Mouse (Mus musculus): ENCODE measurements around the gene Micall1. TPM values are rescaled to one million over a fixed set of nuclear protein-coding genes. Genes with fewer than 3 reads are reported as not detected.

The Micall1 gene
- total RNA-seq, 2 experiments from 2014 or later = 6.1 to 6.3 TPM

DNA sequence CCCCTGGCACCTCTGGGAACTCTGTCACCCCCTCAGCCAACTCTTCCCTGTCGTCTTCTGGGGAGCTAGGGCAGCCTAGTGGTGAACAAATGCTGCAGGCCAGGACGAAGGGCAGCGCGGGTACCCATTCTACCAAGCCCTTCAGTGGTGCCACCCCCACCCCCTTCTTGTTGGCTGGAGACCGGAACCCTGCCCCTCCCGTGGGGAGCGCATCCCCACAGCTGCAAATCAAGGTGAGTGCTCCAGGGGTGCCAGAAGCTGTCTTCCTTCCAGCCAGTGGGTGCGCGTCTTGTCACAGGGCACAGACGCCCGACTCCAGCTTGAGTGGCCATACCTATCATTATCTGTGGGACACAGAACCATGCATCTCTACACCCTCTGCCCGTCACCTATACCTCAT is 18.4 kb downstream of the Micall1 start:
- ATAC-seq (ENCODE audit: poor library complexity, severe bottlenecking) = no peak

DNA sequence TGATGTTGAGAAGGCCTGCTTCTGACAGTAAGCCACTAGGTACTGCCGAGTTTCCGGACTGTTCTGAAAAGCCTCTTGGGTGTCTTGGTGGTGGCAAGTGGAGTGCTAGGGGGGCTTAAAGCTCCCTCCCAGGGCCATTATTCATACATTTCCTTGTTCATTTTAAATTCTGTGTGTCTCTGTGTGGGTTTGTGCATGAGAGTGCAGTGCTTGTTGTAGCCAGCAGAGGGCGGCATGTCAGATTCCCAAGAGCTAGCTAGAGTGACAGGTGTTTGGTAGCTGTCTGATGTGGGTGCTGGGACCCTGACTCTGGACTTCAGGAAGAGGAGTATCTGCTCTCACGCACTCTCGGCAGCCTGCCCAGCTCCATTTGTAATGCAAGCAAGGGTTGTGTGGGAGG is 19.5 kb downstream of the Micall1 start:
- ATAC-seq (ENCODE audit: poor library complexity, severe bottlenecking) = no peak

DNA sequence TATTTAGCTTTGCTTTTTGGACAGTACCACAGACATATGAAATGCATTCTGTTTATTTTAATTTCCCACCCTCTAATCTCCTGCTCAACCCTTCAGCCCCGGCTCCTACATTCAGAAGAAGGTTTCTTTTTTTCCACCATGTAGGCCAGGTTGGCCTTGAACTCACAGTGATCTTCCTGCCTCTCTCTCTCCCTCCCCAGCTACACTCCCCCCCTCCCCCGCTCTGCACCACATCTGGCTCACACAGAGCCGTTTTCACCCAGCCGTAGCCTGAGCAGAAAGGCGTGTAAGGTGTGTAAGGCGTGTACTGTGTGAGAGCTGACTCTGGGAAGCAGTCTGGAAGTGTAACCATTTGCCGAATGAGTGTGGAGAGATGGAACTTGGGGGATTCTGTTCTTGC is 20.6 kb downstream of the Micall1 start:
- ATAC-seq (ENCODE audit: poor library complexity, severe bottlenecking) = no peak

DNA sequence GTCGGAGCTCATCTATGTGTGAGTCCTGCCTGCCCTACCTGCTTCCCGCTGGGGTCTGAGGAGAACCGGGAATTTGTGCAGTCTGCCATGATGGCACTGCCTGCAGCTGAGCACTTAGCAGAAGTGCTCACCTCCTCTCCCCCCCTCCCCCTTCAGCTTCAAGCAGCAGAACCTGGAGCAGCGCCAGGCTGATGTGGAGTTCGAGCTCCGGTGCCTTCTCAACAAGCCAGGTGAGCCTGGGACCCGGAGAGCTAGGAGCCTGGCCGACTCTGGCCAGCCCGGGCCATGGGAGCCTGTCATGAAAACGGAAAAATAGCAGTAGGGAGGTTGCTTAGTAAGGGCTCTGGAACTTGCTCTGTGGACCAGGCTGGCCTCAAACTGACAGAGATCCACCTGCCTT is 22.1 kb downstream of the Micall1 start:
- ATAC-seq (ENCODE audit: poor library complexity, severe bottlenecking) = no peak

DNA sequence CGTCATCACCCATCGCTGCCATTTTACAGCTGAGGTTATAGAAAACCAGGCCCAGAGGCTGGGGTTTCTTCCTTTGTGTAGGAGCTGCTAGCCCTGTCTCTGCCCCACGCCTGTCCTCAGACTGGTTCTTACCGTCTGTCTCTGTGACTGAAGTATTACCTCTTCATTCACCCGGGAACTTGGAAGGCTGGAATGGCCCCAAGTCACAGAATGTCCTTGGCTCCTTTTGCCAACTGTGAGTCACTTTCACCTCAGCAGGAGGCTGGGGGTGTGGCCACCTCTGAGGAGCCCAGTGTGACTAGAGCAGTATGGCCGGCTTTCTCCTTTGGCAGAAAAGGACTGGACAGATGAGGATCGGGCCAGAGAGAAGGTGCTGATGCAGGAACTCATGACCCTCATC is 22.7 kb downstream of the Micall1 start:
- ATAC-seq (ENCODE audit: poor library complexity, severe bottlenecking) = no peak

DNA sequence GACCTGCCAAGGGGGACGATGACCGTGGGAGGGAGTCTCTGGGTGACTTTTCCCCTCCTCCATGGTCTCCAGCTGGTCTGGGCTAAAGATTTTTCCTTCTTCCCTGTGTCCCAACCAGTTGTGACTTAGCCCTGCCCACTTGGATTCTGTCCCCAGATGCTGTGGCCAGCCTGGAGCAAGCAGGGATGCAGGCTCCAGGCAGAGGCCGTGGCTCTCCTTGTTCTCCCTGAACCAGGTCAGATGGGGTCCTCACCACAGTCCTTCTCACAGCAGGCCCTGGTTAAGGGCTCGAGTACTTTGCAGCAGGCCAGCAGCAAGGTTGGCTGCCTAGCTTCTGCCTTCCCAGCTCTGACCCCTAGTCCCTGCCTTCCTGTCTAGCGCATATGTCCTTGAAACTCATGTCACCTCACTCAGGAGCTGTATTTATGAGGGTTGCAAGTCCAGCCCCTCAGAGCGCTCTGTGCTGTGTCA is 24.5 kb downstream of the Micall1 start:
- no peak for ATAC-seq (ENCODE audit: poor library complexity, severe bottlenecking)

DNA sequence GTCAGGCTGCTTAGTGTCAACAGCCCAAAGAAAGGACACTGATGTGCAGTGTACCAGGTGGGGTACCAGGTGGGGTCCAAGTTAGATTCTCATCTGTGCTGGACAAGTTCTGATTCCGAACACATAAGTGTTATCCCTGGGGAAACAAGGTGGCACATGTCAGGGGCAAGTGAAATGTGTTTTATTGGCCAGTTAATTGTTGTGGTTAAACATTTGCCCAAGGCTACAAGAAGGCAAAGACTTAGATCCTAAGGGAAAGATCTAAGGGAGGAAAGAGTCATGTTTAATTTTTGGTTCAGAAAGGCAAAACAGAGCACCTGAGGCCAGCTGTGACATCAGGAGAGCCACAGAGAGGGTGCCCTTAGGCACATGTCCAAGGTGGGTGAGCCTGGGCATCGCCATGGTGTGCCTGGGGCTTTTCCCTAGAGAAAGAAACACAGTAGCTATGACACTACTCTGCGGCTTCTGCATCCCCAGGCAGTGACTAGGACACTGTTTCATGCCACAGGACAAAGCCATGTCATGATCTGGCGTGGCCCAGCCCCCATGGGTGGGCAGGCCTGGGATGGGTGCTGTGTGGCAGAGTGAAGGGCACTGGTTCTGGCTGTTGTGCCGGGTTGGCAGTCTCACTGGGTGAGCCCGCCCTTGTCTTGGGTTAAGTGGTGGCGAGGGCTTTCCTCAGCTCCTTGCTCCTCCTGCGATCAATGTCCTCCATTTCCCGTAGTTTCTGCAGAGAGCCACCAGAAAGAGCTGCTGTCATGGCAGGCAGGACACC is 26.0 kb downstream of the Micall1 start:
- no peak for ATAC-seq (ENCODE audit: poor library complexity, severe bottlenecking)

DNA sequence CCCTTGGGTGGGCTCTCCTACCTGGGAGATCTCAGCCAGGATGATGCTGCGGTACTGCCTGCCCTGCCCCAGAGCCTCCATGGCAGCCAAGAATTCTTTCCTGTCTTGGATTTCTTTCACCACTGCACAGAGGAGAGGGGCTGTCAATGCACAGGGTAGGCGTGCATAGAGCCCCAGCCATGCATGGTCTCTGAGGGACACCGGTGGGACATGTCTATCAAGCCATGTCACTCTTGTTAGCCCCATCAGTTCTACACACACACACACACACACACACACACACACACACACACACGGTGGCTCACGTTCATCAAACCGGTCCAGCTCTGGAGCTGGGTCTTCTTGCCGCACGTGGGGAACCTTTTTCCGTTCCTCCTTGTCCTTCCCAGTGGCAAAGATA is 26.6 kb downstream of the Micall1 start:
- no peak for ATAC-seq (ENCODE audit: poor library complexity, severe bottlenecking)

DNA sequence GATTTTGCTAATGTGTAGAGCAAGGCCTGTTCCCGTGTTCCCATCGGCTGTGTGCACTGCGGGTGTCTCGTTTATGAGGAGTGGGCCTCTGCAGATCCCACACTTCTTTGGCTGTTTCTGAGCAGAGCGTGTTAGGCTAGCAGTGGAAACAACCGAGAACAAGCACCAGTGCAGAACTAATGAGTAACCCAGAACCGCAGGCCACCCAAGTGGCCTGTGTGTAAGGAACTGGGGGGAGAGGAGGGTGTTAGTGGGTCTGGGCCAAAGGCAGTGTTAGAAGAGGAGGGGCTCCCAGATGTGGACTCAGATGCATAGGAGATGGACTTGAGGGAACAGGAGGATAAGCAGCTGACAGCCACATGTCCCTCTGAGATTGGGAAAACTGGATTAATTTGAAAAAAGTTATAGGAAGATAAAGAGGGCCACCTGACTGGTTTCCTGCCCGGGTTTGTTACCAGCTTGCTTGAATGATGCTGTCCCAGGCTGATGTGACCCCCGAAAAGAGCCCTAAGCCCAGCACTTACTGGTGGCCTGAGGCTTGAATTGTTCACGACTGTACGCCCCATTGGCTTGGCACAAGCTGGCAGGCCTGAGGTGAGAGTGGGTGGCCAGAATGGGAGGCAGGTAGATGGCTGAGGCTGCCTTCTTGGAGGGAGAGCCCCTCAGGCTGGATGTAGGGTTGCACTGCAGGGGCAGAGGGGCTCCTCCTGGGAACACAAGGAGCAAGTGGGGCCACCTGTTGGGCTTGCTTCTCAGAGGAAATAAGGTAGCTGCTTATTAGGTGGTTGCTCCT is 27.3 kb downstream of the Micall1 start:
- ATAC-seq (ENCODE audit: poor library complexity, severe bottlenecking) = no peak

DNA sequence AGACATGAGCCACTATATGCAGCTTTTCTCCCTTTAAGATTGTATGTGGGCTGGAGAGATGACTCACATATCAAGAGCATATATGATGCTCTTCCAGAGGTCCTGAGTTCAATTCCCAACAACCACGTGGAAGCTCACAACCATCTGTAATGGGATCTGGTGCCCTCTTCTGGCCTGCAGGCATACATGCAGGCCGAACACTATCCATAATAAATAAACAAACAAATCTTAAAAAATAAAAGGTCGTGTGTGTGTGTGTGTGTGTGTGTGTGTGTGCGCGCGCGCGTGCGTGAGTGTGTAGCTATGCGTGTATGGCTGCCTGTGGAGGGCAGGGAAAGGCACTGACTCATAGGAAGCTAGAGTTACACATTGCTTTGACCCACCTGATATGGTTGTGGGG is 30.9 kb downstream of the Micall1 start:
- no peak for ATAC-seq (ENCODE audit: poor library complexity, severe bottlenecking)

DNA sequence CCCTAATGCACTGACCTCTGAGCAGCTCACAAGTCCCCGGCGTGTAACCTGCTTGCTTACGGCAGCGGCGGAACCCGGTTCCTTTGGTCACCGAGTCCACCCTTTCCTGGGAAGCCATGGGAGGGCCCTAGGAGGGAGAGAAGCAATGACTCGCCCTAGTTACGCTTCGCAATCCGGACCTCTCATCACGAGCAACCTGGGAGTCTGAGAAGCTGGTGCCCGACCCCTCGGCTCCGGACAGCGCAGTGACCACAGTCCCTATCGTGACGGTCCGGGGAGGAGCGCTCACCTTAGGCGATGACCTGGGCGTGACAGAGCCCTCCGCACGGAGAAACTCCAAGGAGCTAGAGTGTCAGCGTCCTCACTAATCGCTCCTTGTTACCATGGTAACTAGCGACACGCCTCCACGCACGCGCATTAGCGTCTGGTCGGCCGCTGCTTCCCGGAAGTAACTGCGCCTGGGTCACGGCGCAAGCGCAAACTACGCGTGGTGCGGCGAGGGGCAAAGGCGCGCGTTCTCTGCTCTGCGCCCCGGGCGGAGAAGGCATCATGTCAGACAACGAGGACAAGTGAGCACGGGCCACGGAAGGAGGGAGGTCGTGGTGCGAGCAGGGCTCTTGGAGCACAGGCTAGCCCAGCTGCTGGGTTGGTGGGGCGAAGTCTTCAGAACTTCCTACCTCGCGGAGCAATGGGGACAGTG is 32.3 kb downstream of the Micall1 start, which contains the start of the genes Polr2f and 1700088E04Rik:
Gene Polr2f, plus strand, starts transcription at position 144 of the 700 bp plus-strand sequence.
Gene 1700088E04Rik, minus strand, starts transcription at position 388 of the 700 bp plus-strand sequence.
- ATAC-seq (ENCODE audit: poor library complexity, severe bottlenecking) = peak; percentile 98

DNA sequence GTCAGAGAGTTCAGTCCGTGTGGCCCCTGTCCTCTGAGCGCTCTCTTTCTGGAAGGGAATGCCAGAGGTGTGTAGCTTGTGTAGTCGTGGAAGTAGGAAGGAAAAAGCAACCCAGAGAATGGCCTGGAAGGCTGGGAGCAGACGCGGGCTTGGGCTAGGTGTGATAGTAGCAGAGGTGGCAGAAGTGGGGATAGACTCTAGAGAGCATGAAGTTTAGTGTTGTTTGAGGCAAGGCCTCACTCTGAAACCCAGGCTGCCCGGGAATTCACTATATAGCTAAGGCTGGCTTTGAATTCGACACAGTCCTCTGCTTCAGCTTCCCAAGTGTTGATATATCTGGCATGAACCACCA is 32.8 kb downstream of the Micall1 start:
- ATAC-seq (ENCODE audit: poor library complexity, severe bottlenecking) = peak; percentile 20; the same call in 1 of the 2 replicates

DNA sequence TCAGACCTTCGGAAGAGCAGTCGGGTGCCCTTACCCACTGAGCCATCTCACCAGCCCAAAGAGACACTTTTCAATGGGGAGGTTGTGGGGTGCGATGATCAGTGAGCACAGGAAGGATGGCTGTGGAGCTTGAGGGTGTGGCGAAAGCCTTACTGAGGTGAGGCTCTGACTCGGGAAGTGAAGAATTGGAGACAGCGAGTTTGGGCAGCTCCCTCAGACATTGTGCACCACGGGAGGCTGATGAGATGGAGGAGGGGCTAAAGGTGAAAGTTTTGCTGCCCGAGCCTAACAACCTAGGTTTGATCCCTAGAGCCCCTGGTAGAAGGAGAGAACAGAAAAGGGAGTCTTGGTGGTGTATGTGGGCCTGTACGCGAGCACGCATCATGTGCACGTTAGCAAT is 34.6 kb downstream of the Micall1 start:
- ATAC-seq (ENCODE audit: poor library complexity, severe bottlenecking) = no peak

DNA sequence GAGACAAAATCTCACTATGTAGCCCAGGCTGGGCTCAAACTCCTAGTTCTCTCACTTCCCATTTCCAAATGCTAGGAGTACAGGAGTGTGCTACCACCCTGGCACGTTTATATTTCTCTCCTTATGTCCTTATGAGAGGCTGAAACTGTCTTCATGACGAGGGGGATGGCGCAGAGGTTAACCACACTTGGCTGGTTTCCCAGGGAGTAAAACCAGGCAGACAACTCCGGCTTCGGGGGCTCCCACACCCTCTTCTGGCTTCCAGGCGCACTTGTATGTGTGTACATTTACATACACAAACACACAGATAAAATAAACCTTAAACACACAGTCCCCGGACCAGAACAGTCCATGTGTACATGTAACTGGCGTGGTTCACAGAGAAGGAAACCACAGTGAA is 35.3 kb downstream of the Micall1 start:
- ATAC-seq (ENCODE audit: poor library complexity, severe bottlenecking) = no peak

DNA sequence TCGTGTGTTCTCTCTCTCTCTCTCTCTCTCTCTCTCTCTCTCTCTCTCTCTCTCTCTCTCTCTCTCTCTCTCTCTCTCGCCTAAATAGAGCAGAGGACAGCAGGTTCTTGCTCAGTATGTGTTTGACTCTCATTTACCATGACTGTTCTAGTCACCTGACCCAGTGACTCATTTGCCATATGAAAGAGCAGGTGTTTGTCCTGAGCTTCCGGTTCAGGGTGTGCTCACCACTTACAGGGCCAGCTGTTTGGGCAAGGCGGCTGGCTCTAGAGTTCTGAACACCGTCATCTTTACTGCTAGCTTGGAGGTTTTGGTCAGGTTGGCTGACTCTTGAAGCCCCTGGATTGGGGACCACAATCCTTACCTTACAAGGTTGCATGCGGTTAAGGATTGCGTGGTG is 36.8 kb downstream of the Micall1 start:
- ATAC-seq (ENCODE audit: poor library complexity, severe bottlenecking) = no peak

DNA sequence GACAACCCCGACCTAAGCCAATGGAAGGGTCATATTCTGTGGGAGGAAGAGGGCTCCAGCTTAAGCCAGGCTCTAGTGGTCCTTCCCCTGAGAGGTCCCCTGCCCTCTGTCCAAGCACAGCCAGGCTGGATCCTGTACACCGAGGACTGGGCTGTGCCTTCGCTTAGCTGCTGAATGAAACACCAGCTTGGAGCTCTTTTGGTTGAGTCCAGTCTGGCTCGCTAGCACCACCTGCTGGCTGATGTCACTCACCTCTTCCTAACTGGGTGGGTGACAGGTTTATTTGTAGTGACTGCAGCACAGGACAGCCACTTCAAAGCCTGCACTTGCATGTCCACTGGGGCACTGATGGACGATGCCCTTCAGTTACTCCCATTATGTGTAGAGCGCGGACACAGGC is 39.8 kb downstream of the Micall1 start:
- peak; percentile 81 for ATAC-seq (ENCODE audit: poor library complexity, severe bottlenecking)

DNA sequence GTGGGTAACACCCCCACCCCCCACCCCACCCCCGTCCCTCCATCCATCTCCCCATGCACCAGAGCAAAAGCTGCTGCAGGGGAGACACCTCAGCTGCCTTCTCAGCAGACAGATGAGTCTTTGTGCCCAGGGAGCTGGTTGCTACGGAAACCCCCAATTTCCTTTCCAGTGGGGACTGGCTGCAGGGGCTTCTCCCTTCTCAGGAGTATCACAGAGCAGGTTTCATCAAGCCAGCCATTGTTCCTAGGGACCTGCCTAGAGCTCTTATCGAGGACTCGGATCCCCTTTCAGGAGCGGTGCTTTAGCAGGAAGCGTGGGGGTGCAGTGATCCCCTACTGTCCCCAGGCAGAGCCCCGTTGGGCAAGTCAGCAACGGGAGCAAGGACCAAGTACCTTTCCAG is 43.2 kb downstream of the Micall1 start:
- no peak for ATAC-seq (ENCODE audit: poor library complexity, severe bottlenecking)

DNA sequence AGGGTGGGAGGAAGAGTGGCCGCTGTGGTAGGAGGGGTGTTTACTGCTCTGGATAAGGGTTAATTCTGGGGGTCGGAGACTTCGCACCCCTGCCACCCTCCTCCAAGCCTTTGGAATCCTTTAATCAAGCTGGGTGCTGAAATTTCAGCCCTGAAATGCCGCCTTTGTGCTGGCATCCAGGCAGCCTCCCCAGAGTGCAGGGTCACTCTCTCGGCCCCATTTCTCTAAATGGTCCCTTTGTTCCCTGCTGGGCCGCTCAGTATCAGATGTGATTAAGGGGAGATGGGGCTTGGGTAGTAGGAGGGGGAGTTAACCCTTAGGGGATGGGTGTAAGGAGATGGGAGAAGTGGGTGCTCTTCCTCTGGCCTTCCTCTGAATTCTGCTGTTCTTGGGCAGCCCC is 44.0 kb downstream of the Micall1 start:
- no peak for ATAC-seq (ENCODE audit: poor library complexity, severe bottlenecking)

DNA sequence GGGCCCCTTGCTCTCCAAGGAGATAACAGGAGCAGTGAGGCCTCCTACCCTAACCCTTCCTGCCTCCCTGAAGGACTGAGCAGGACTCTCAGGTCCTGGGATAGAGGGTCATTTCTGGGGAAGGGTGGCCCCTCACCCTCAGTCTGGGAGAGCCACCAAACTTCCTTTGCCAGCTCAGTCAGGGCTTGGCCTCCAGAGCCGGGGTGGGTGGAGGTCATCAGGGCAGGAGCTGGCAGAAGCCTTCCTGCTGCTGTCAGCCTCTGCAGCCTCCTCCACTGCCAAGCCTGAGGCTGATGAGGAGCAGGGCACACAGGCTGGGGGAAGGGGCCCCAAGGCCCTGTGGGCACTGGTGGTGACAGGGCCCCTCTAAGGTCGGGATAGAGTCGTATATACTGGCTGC is 46.9 kb downstream of the Micall1 start:
- ATAC-seq (ENCODE audit: poor library complexity, severe bottlenecking) = no peak

DNA sequence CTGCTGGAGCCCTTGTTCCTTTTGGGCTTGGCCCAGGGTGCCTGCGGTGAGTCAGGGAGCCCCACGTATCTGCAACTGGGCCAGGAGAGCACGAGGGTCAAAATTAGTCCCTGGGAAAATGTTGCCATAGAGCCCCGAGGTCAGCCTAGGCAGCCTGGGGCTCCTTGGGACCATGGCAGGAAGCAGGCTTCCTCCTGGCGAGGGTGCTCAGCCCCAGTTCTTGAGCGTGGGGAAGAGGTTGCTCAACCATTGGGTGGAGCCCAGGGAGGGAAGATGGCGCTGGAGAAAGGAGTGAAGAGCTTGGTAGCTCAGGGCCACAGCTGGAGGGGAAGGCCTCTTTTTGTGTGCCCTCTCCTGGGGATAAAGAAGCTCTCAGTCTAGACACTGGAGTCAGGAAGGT is 53.6 kb downstream of the Micall1 start:
- 0 out of 2 replicates have a peak, but pooled peaks have one; percentile 38 for ATAC-seq (ENCODE audit: poor library complexity, severe bottlenecking)

DNA sequence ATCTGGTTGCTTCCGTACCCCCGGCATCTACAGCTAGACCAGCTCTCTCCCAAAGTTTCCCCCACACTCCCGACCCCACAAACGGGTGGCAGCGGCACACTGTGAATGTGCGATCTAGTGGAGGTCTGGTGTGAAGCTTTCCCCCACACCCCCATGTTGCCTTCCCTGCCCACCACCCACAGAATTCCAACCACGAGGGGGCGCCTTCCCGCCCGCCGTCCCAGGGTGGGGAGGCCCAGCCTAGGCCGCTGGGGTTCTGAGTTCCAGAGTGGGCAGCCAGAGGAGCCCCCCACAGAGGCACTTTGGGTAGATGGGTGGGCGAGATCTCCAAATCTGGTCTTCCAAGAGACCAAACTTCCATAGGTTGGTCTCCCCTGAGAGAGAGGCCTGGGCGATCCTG is 54.1 kb downstream of the Micall1 start:
- ATAC-seq (ENCODE audit: poor library complexity, severe bottlenecking) = no peak
